Mouse (Mus musculus) layer of hippocampus, postnatal 36 days (tissue): ENCODE measurements at regions not wholly inside any gene's neighbourhood (a gene's known extent, or its start where the extent isn't known, plus 50 kb on each side); places are given as distances from the start of the nearest gene placed in this dataset.

Experiments
- DNase-seq, 2 experiments: peaks; one replicate each; pipeline ENCODE4 v3.0.0; 2022

DNA sequence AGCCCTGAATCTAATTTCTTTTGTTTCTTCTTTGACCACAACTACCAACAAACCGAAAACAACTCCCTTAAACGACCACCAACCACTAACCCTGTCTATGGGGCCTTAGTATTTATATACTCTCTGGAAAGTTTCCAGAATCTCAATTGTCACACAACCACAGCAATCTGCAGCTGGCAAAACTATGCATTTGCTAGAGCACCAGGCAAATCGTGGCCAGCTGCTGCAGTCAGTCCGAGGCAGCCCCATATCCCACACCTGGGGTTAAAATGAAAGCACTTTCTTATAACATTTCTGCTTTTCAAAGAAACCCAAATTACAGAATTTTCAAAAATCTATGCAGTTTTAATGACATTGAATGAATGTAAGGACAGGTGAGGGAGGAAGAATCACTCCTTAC is 63.8 kb upstream of the Thpo start:
- DNase-seq = no peak

GRCm38 (mm10) chr16:20794721-20795120 is 60.4 kb upstream of the Thpo start:
- DNase-seq = no peak
